Mouse (Mus musculus) adrenal gland, postnatal 25 days (tissue): ENCODE measurements around the gene Atp6v0c. TPM values are rescaled to one million over a fixed set of nuclear protein-coding genes. Genes with fewer than 3 reads are reported as not detected.
"Not testable (repeated sequence)": the region's sequence is repeated elsewhere in the genome, so short reads cannot be mapped to it uniquely, and the experiment has no call there.

Experiments
- DNase-seq: peaks from one replicate; pipeline ENCODE4 v3.0.0; 2021; ENCODE audit warnings: mixed read lengths
- total RNA-seq: library from RNA; stranded (reverse); gene quantifications from 2 replicates; pipeline ENCODE4 v1.2.3, GENCODE M21; 2021

Atp6v0c gene
- total RNA-seq, 1 experiment from 2014 or later, result 412 TPM

DNA sequence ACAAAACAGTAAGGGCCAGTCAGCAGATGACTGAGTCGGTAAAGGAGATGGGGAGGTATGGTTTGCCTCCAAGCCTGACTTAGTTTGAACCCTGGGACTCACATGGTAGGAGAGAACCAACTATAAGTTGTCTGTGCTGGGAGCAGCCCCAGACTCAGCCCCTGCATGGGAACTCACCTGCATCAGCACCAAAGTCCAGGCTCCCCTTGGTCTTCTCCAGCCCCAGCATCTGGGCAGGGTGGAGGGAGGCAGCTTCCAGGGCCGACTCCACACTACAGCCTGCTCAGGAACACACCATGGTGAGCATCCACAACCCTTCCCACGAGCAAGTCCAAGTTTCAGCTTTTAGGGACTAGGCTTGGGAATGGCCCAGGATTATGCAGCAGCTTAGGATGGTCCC, 13.1 kb downstream of the Atp6v0c start:
- no peak for DNase-seq

DNA sequence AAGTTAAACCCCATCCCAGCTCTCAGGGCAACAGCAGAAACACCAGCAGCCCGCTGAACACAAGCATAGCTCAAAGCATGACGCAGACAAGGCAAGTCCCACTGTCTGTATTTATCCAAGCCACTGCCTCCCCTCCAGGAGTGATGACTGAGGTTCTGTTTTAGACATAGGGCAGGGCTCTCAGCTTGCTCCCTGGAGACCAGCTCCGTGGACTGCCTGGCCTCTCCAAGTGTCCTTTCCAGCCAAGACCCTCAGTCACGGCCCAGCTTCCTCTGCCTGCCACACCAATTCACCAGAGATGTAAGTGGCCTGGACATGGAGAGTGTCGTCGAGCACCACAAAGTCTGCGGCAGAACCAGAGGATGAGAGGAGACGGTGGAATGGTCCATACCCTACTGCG, 13.8 kb downstream of the Atp6v0c start:
- DNase-seq, result no peak

DNA sequence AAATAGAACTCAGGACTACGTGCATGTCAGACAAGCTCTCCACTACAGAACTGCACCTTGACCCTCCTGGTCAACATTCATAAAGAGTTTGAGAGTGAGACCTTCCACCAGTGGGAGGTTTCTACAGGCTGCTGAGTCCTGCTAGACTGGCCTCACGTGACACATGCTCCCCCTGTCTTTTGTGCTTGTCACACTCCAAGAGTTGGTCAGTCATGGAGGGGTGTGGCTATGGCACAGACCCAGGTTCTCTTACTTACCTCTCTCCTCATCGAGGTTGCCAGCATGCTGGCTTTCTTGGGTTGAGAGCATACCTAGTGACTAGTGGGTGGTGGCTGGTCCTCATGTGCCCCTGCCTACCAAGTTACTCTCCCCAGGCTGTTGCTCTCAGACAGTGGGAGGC, 15.0 kb downstream of the Atp6v0c start:
- DNase-seq, result no peak

DNA sequence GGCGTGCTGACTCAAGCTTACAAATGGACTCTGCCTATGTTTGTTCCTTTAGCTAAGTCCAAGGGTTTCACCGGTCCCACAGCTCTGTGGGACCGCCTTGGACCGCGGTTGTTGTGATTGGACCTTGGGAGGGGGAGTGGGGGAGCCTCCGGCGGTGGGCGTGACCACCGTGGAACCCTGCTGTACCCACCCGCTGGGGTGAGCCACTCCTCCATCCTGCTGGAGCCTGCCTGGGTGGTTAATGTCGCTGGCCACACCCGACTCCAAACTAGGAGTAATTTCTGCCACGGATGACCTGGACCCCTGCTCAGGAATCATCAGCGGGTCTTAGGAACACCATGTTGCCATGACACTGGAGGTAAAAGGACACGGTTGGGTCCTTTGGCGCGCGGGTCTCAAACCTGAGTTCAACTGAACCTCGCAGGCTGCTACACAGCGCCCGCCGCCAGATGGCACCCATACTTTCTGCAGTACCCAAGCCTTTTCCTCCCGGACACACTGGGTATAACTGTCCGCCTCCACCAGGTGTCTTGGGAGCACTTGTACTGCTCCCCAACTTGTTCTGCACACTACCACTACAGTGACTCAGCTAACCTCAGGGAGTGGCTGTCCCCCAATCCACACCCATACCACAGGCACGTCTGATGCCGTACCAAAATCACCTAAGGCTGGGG, 17.5 kb downstream of the Atp6v0c start:
- peak; percentile 82 for DNase-seq

DNA sequence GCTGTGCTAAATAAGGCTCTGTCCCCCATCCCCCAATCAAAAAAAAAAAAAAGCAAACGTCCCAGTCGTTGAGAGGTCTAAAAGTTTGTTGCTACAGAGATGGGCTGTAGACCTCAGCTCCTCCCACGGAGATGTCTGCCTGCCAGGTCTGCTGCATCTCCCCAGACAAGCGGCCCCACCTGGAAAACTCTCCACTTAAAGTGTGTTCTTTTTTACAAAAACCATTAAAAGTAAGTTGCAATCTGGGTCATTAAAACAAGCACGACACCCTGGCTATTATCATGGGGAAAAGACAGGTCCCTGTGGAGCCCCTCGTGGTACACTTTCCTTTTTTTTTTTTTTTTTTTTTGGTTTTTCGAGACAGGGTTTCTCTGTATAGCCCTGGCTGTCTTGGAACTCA, 18.1 kb downstream of the Atp6v0c start:
- DNase-seq, result no peak

DNA sequence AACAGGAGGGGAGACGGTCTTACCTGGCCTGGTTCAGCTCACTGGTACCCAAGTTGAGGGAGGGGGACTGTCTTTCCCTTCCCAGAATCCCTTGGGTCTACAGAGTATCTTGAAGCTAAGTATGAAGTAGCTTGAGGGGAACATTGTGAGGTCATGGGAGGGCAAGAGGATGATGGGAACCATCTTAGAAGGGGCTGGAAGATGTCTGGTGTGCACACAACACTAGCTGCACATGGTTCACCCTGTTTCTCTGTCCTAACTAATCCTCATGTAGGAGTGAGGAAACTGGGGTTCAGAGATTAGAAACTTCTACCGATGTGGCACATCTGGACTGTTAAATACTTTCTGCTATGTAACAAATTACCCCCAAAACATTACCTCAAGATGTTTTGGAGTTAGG, 18.7 kb downstream of the Atp6v0c start, which contains the start of gene Pdpk1:
TSS of gene Pdpk1 (minus strand) at position 101 of the 400 bp plus-strand sequence.
- DNase-seq, result no peak

DNA sequence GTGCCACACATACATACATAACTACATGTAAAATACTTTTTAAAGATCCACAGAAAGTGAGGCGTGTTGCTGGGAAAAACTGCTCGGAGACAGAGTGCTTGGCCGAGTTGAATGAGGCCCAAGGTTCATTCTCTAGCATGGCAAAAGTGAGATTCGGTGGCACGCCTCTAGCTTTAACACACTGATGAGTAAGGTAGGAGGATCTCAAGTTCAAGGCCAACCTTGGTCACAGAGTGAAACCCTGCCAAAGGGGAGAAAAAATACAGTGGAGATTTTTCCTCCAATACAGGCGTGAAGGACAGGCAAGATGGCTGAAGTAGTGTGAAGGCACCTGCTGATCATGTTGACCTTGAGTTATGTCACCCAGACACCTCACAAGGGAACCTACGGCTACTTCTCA, 20.1 kb downstream of the Atp6v0c start:
- peak; percentile 42 for DNase-seq

DNA sequence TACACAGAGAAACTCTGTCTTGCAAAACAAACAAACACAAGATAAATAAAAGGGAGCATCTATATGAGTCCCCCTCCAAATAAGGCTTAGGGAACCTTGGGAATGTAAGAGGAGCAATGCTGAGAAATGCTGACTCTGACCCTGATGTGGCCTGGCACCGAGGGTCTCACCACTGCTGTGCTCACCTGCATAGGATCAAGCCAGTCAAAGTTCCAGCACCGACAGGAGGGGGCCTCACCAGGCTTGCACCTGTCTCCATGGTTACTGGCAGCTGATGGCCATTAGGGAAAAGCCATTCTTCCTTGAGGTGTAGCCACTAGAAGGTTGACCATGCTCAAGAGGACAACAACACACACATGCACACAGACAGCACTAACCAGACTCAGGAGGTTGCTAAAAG, 26.6 kb downstream of the Atp6v0c start:
- no peak for DNase-seq

DNA sequence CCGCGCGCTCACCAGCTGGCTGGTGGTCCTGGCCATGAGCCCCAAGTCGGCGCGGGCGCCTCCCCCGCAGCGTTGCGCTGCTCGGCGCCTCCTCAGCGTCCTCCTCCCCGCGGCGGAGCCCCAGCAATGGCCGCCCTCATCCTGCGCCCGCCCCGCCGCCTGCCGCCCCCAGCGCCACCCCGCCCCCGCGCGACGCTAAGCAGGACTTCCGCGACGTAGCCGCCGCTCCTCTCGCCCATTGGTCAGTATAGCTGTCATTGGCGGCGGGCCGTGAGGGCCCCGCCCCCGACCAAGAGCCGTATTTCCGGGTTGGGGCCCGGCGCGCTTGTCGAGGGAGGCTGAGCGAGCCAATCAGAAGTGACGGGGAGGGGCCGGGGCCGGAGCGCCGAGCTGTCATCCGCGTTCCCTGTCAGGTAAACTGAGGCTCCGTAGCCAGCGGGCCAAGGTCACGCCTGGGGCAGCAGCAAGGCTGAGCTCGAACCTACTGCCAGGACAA, 28.0 kb downstream of the Atp6v0c start:
- DNase-seq, result peak; percentile 98

DNA sequence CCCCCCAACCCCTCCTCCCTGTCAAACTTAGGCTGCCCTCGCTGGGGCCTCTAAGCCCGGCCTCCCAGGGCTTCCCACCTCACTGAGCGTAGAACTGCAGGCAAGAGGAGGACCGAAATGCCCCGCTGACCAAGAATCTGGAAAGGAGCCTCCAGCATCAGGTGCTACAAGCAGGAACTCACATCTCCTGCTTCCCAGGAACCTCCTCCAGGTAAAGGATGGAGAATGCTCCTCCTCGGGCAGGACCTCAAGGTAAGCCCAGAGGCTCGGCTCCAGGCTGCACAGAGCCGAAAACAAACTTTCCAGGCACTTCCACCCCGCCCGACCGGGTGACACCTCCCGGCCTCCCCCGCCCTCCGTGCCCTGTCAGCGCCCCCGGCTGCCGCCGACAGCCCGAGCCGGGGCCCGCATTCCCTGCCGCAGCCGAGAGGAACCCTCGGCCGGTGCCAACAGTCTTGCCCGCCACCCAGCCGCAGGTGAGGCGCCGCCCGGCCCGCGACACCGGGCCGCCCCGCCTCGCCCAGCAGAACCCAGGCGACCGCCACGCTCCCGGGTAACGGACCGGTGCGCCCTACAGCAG, 28.6 kb downstream of the Atp6v0c start:
- peak; percentile 53 for DNase-seq

DNA sequence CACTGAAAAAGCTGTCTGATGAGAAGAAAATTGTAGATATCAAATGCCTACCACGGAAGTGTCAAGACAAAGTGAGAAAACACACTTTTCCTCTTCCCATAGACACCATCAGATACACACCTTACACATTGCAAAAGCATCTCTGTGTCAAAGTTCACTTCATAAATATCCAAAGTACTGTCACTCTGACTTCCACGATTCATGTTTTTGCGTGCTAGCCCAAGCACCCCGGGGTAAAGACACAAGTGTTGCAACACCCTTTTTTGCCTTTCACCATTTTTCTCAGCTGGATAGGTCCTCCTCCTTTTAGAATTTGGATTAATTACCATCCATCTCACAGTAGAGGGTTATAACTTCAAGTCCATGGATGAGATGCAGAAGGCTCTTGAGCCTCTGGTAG, 29.5 kb downstream of the Atp6v0c start:
- DNase-seq, result no peak

DNA sequence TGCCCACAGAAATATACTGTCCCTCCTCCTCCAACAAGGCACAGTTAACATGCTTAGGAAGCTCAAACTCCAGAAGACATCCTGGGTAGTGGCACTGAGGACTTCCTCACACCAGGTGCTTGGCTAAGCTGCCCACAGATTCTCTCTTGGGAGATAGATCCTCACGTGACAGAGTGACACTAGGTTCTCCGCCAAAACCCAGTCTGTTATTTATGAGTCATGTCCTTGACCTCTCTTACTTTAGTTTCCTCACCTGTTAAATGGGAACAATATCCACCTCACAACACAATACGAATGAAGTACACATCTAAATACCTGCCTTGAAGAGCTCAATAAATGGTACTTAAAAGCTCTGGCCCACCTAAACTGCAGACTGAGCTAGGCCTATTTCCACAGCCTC, 30.2 kb downstream of the Atp6v0c start:
- DNase-seq, result no peak

DNA sequence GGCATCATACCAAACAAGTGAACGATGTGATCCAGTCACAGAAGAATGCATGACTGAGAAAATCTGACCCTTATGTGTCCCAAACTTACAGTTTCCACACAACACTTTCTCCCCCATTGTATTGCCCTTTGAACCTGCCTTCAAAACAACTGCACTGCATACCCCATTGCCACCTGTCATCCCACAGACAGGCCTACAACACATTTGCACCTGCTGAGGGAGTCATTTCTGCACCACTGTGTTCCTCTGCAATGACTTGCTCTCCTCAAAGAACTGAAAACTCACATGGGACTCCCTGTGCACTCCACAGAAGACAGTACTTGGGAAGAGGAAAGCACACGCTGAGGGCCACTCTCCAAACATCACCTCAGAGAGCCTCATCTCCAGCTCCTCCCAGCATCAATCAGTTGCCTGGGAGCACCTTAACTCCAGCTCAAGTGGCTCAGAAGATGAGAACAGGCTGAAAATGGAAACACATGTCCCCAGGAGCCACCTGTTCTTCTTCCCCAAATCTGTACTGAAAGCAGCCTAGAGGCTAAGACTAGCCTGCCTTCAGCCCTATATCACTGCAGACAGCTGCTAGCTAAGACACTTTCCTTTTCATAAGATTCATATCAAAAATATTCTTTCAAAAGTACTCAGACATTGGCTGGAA, 32.1 kb downstream of the Atp6v0c start:
- DNase-seq, result no peak

DNA sequence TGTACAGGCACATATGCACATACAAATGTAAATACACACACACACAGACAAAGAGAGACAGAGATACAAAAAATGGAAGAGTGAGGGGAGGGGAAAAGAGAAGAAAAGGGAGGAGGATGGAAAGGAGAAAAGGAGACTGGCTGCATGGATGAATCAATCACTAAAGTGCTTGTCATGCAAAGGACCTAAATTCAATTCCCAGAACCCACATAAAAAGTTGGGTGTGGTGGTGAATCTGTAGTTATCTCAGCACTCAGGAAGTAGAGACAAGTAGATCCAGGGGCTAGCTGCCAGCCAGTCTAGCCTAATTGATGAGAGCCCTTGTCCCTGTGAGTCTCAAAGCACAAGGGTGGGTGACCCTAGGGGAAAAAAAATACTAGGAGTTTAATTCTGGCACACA, 35.4 kb downstream of the Atp6v0c start:
- DNase-seq, result no peak

DNA sequence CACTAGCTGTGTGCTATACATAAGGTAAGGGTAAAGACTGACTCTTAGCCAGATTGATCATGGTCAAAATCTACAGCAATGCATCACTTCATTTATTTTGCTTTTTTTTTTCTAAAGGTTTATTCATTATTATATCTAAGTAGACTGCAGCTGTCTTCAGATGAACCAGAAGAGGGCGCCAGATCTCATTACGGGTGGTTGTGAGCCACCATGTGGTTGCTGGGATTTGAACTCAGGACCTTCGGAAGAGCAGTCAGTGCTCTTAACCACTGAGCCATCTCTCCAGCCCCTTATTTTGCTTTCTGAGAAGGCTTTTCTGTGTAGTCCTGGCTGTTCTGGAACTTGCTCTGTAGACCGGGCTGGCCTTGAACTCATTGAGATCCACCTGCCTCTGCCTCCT, 36.6 kb downstream of the Atp6v0c start:
- not testable (repeated sequence) for DNase-seq

DNA sequence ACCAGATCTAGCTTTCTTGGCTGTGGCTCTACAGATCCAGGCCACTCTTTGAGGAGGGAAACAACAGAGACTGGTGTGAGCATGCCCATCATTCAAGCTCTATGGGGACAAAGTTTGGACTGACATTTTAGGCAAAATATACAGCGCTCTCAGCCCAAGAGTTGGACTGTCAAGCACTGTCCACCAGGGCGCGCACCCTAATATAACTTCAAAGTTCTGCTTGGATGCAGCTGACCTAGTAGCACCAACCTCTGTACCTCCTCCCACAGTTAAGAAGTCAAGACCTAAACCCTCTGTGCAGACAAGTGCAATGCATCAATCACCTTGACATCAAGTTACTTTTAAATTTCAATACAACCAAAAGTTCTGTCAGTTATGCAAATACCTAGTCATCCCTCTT, 37.9 kb downstream of the Atp6v0c start:
- DNase-seq, result no peak

DNA sequence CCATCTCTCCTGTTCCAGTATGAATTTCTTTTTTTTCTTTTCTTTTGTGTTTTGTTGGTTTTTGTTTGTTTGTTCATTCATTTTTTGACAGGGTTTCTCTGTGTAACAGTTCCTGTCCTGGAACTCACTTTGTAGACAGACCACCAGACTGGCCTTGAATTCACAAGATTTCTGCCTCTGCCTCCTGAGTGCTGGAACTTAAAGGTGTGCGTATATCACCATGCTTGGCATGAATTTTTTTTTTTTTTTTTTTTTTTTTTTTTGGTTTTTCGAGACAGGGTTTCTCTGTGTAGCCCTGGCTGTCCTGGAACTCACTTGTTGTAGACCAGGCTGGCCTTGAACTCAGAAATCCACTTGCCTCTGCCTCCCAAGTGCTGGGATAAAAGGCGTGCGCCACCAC, 40.3 kb downstream of the Atp6v0c start:
- DNase-seq, result not testable (repeated sequence)

DNA sequence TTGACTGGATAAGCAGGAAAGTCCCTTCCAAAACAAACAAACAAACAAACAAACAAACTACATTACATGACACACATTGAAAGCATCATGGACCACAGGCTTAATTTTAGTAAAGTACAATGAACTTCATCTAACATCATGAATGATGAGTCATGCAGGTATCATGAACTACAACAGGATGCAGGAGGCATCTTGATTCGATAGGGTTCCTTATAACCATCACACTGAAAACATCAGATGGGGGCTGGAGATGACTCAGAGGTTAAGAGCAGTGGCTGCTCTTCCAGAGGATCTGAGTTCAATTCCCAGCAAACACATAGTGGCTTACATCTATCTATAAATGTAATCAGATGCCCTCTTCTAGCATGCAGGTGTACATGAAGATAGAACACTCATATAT, 41.9 kb downstream of the Atp6v0c start:
- DNase-seq, result no peak

DNA sequence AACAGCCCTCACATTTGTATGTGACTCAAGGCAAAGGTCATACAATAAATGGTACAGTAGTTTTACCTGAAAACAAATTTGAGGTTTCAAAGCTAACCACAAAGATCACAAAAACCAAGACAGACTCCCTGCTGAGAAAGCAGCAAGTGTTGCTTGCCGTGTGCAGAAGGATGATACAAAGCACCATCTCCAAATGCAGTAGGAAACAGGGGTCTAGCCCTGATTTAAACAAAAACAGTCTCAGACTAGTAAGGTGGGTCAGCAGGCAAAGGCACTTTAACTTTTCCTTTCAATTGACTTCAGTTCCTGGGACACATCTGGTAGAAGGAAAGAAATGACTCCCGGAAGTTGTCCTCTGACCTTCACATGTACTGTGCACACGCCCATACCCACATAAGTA, 42.7 kb downstream of the Atp6v0c start:
- no peak for DNase-seq

DNA sequence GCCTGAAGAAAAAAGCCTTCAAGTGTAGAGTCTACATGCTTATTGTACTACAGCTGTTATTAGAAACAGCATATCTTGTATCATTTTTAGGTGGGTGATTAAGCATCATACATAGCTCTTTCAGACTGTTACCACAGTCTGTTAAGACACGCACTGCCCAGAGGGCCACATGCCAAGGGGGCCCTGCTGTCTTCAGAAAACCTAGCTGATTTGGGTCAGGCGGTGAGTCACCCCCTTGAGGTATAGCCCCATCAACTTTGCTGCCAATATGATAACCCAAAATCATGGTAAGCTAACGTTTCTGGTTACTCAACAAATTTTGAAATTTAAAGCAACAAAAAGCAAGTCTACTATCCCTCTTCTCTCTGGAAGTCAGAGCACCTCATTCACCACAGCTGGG, 50.1 kb downstream of the Atp6v0c start:
- peak; percentile 12 for DNase-seq
